Mouse (Mus musculus) midbrain, embryonic 11.5 days (tissue): ENCODE measurements around the gene Npc2. TPM values are rescaled to one million over a fixed set of nuclear protein-coding genes. Genes with fewer than 3 reads are reported as not detected.

ENCODE experiments used
- ATAC-seq: fragments of 200-750 bp; cut with Nextera tagmentation; 2 replicates; pipeline ENCODE4 v1.8.0; 2017; ENCODE audit warnings: moderate TSS enrichment, moderate library complexity; ENCODE audit not compliant: low FRiP score
- DNase-seq: peaks from one replicate; pipeline ENCODE4 v3.0.0; 2015; ENCODE audit warnings: low spot score; ENCODE audit errors: missing footprints
- H3K27ac ChIP-seq: fragments of 300-500 bp; sonication (generic); 2 replicates; pipeline ENCODE4 v1.5.1; 2014; ENCODE audit warnings: low read depth, low read length
- H3K27me3 ChIP-seq: fragments of 300-500 bp; sonication (generic); 2 replicates; pipeline ENCODE4 v1.6.1; 2014; ENCODE audit warnings: mild to moderate bottlenecking, low read length, moderate library complexity, mixed read lengths; ENCODE audit not compliant: control insufficient read depth, insufficient read depth
- H3K36me3 ChIP-seq: fragments of 300-500 bp; sonication (generic); 2 replicates; pipeline ENCODE4 v1.6.1; 2014; ENCODE audit warnings: mild to moderate bottlenecking, low read length, moderate library complexity, mixed read lengths; ENCODE audit not compliant: control insufficient read depth, insufficient read depth
- H3K4me1 ChIP-seq: fragments of 300-500 bp; sonication (generic); 2 replicates; pipeline ENCODE4 v1.6.1; 2014; ENCODE audit warnings: low read length; ENCODE audit not compliant: control insufficient read depth, insufficient read depth
- H3K4me2 ChIP-seq: fragments of 300-500 bp; sonication (generic); 2 replicates; pipeline ENCODE4 v1.6.1; 2014; ENCODE audit warnings: mild to moderate bottlenecking, moderate library complexity
- H3K4me3 ChIP-seq: fragments of 300-500 bp; sonication (generic); 2 replicates; pipeline ENCODE4 v1.5.1; 2014; ENCODE audit warnings: low read depth, low read length
- H3K9ac ChIP-seq: fragments of 300-500 bp; sonication (generic); 2 replicates; pipeline ENCODE4 v1.6.1; 2014; ENCODE audit warnings: low read length
- H3K9me3 ChIP-seq: fragments of 300-500 bp; sonication (generic); 2 replicates; pipeline ENCODE4 v1.6.1; 2016; ENCODE audit warnings: low read length; ENCODE audit not compliant: control insufficient read depth
- WGBS: fragments of 180-500 bp; shearing (Covaris S2); extraction: QIAGEN DNeasy Blood & Tissue Kit; methylation state at CpG from one replicate; pipeline ENCODE4 v1.1.7; 2014; 5-methylcytosine and 5-hydroxymethylcytosine counted together
- polyA plus RNA-seq: library from polyadenylated mRNA; unstranded; fragments of >200 nt; fragmentation: Nextera tagmentation; extraction: Ambion mirVana; gene quantifications from 2 replicates; pipeline ENCODE4 v1.2.1, GENCODE M21; 2014

Npc2 gene
- 97.2 and 102 TPM in 2 replicates for polyA plus RNA-seq

DNA sequence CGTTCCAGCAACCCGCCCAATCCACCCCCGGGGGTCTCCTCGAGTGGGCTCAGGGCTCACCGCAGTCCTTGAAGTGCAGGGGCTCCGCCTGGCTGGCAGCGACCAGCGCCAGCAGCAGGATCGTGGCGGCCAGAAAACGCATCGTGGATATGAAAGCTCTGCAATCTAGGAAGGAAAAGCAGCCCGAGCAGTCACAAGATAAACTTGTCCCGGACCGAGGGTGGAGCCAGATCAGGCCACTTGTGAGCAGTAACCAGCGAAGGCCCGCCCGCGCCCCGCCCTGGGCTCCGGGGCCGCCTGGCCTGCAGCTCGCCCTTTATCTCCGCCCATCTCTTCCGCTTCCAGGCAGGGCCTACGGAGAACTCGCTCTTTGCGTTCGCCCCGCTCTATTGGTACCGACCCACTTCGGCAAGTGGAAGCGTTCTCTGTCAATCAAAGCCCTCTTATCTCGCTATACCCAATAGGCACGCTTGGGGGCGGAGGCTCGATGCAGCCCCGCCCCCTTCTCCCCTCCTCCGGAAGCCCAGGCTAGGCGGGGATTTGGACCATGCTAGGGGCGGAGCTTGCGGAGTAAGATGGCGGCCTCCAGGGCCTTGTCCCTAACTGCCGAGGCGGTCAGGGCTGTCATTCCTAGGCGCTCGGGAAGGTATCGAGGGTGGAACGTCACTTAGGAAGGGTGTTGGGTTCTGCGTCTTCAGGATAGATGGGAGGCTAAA, at the start of gene Npc2, which contains the start of gene Isca2:
Gene Npc2 (minus strand): TSS at position 427 of the 716 bp plus-strand sequence.
Gene Isca2 (plus strand): TSS at position 526 of the 716 bp plus-strand sequence.
- WGBS = under 1% methylated on average over 50 of the region's 50 CpGs
- H3K9ac ChIP-seq = peak within 1 kb of the TSS; percentile 86

DNA sequence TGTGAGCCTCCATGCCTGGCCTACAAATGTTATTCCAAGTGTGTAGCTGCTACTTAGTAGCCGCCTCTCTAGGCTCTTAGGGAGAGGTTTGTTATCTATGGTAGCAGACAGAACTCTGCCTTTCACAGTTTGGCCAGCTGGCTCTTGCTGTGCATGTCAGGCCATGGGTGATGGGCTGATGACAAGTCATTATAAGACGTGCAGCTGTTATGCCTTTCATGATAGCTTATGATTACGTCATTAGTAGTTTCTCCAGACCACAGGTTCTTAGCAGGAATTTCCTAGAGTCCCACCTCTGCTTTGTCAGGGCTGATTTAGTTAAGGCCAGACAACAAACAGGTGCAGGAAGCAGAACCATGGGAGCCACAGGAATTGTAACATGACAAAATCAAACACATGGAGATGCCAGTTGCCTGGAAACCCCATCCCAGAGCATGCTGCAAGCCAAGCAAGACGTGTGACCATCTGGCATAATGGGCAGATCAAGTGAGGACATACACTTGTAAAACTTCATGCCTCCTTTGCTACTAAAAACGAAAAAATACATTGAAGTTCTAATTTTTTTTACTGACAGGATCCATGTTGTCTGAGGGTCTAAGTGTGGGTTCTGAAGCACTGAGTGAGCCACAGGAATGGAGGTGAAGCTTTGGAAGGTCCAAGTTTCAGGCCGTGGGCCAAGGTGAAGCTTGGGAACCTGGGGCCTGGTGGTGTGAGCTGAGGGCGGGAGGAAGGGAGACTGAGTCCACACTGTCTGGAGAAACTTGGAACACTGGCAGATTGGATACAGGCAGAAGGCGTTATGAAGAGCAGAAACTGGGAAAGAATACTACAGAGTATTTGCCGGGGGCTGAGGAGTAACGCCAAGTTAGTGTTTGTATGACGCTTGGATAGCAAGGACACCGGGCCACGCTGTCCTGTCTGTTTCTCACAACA, 46.5 kb upstream of the Npc2 start:
- 88% methylated on average over 13 of the region's 13 CpGs for WGBS
- Histone ChIP-seq H3K4me1 (no peaks in the 10 kb centered on the region), H3K9ac (no peak overlapping the region), H3K27ac (no peak overlapping the region), H3K9me3 (no peaks in the 10 kb centered on the region), H3K4me2 (no peak overlapping the region), H3K36me3 (no peaks in the 10 kb centered on the region), H3K27me3 (no peaks in the 10 kb centered on the region), H3K4me3 (no peak overlapping the region)
- ATAC-seq (no peak), DNase-seq (no peak)

More for the DNA sequence above, at the start of gene Npc2, which contains the start of gene Isca2:
- Histone ChIP-seq H3K27ac (peak within 1 kb of the TSS; percentile 84), H3K4me1 (peaks cover 18% of the 10 kb centered on the region), H3K4me2 (peak within 1 kb of the TSS; percentile 82), H3K27me3 (no peaks in the 10 kb centered on the region), H3K36me3 (peaks cover 3% of the 10 kb centered on the region; the same call in 1 of the 2 replicates), H3K9me3 (no peaks in the 10 kb centered on the region), H3K4me3 (peak within 1 kb of the TSS; percentile 77)
- ATAC-seq = peak; percentile 98
- peak; percentile 100 for DNase-seq

DNA sequence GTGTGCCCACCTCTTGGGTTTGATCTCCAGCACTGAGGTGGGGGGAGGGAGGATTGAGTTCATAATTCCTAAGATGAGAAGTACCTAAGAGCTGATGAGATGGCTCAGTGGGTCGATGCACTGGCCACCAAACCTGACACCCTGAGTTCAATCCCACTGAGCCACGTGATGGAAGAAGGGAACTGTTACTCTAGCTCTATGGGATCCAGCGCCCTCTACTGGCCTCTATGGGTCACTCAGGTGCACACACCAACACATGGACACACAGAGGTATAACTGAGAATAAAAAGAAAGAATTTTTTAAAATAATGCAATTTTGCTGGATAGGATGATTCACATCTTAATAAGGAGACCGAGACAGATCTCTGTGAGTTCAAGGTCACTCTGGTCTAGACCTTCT, 45.5 kb upstream of the Npc2 start:
- 68% methylated on average over 4 of the region's 4 CpGs for WGBS

DNA sequence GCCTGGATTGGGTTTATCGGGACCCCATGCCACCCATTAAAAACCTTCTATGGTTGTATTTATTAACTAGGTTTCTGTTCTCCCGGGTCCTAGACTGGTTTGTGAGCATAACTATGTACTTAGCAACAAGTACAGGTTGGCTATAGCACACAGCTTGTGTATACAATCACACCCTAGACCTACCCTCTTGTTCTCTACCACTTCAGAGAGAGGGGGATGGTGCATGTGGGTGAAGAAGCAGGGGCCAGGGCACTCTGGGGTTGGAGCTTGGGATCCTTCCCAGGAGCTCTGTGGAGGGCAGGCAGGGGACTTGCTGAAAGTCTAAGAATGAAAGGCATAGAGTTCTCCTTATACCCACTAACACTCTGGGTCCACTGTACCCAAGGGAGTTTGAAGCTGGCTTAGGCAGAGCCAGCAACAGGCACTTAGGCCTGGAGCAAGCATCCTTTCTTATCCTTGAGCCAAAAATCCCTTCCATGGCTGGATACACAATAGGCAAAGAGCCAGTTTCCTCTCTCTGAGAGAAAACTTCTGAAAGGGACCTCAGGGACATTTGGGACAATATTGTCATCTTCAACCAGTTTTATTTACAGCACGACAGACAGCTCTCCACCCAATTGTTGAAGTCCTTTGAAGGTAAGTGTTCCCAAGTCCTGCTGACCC, 41.8 kb upstream of the Npc2 start:
- ATAC-seq = no peak
- H3K27ac ChIP-seq = no peak overlapping the region

More for the DNA sequence above, 45.5 kb upstream of the Npc2 start:
- Histone ChIP-seq H3K4me3 (no peak overlapping the region), H3K27me3 (no peaks in the 10 kb centered on the region), H3K4me2 (no peak overlapping the region), H3K27ac (no peak overlapping the region), H3K9ac (no peak overlapping the region), H3K4me1 (no peaks in the 10 kb centered on the region), H3K36me3 (no peaks in the 10 kb centered on the region), H3K9me3 (no peaks in the 10 kb centered on the region)
- DNase-seq (no peak), ATAC-seq (no peak)

DNA sequence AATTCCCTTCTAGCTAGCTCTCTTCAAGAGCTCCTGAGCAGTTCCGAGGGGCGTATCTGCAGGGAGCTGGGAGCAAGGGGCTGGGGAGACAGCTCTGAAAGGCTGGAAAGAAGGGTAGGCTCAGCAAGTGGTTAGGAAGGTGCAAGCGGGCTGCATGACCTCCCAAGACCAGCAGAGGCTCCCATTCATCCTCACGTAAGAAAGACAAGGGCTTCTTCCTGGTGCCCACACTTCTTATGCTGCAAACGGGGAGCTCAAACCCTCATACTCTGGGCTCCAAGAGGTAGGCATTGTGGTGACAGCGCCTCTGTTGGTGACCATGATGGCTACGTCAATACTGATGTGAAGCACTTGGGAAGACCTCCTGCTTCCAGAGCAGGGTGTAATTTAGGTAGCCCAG, 40.8 kb upstream of the Npc2 start:
- ATAC-seq = no peak
- H3K4me3 ChIP-seq = no peak overlapping the region
- no peaks in the 10 kb centered on the region for H3K27me3 ChIP-seq
- WGBS = 44% methylated on average over 7 of the region's 7 CpGs
- peak; percentile 19 for DNase-seq
- H3K36me3 ChIP-seq = no peaks in the 10 kb centered on the region
- H3K4me1 ChIP-seq = no peaks in the 10 kb centered on the region
- H3K9ac ChIP-seq = no peak overlapping the region
- H3K4me2 ChIP-seq = no peak overlapping the region
- no peak overlapping the region for H3K27ac ChIP-seq
- H3K9me3 ChIP-seq = no peaks in the 10 kb centered on the region

More for the DNA sequence above, 41.8 kb upstream of the Npc2 start:
- 76% methylated on average over 3 of the region's 3 CpGs for WGBS
- no peaks in the 10 kb centered on the region for H3K4me1 ChIP-seq
- no peak for DNase-seq
- H3K36me3 ChIP-seq = no peaks in the 10 kb centered on the region
- H3K4me2 ChIP-seq = no peak overlapping the region
- no peaks in the 10 kb centered on the region for H3K9me3 ChIP-seq
- H3K9ac ChIP-seq = no peak overlapping the region
- no peaks in the 10 kb centered on the region for H3K27me3 ChIP-seq
- no peak overlapping the region for H3K4me3 ChIP-seq

DNA sequence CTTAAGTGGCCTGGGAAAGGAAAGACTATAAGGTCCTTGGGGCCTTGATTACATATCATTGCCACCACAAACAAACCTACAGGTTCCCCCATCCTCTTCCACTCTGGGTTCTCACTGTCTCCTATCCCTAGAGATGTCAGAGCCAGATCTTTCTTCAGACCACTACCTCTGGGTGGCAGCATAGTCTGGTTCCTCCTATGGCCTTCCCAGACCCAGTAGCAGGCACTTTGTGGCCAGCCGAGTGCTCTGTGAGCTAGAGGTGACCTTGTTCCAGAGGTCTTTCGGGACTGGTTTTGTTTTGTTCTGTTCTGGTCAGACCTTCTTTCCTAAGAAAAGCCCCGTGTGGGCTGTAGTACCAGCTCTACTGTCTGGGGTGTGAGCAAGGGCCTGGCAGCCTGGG, 39.1 kb upstream of the Npc2 start:
- H3K9ac ChIP-seq = no peak overlapping the region
- no peaks in the 10 kb centered on the region for H3K9me3 ChIP-seq
- no peaks in the 10 kb centered on the region for H3K27me3 ChIP-seq
- no peaks in the 10 kb centered on the region for H3K4me1 ChIP-seq
- DNase-seq (no peak), ATAC-seq (no peak)
- 65% methylated on average over 3 of the region's 3 CpGs for WGBS
- no peak overlapping the region for H3K27ac ChIP-seq
- no peak overlapping the region for H3K4me3 ChIP-seq
- H3K4me2 ChIP-seq = no peak overlapping the region
- no peaks in the 10 kb centered on the region for H3K36me3 ChIP-seq

DNA sequence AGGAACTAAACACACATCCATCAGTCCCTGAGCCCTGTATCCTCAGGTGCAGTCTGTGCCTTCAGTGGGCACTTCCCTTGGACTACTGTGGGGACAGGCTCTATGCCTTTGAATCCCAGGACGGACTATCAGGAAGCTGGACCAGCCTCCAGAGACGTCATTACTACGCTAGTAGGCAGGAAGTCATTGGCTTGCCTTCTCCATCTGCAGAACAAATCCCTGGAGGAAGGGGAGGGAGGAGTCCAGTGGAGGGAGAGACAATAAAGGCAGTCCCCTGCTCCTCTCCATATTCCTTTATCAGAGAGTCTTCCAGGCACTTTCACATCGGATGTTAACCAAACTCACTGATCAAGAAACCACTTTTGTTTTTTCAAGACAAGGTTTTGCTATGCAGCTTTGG, 38.6 kb upstream of the Npc2 start:
- no peak for ATAC-seq
- Histone ChIP-seq H3K4me3 (no peak overlapping the region), H3K9me3 (no peaks in the 10 kb centered on the region), H3K4me1 (no peaks in the 10 kb centered on the region), H3K36me3 (no peaks in the 10 kb centered on the region), H3K27ac (no peak overlapping the region), H3K27me3 (no peaks in the 10 kb centered on the region), H3K9ac (no peak overlapping the region), H3K4me2 (no peak overlapping the region)
- no peak for DNase-seq
- WGBS = 59% methylated on average over 4 of the region's 4 CpGs

DNA sequence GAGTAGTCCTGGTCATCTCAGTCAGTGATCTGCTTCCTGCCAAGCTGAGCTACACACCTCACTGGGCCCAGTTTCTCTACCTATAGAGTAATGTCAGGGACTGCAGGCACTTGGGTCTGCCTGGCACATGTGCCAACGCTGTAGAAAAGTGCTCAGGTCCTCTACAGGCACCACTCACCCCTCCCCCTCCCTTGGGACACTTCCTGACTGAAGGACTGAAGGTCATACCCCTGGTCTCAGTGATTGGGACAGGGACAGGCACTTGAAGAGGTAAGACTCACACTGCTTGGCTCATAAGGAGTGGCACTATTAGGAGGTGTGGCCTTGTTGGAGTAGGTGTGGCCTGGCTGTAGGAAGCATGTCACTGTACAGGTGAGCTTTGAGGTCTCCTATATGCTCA, 37.9 kb upstream of the Npc2 start:
- Histone ChIP-seq H3K9me3 (no peaks in the 10 kb centered on the region), H3K27ac (no peak overlapping the region), H3K36me3 (no peaks in the 10 kb centered on the region), H3K27me3 (no peaks in the 10 kb centered on the region), H3K4me2 (no peak overlapping the region), H3K9ac (no peak overlapping the region), H3K4me1 (no peaks in the 10 kb centered on the region), H3K4me3 (no peak overlapping the region)
- DNase-seq (no peak), ATAC-seq (no peak)
- WGBS = 70% methylated on average over 1 of the region's 1 CpGs
